Mouse (Mus musculus) mouse trophoblast stem cell (cell line): ENCODE measurements around the gene Nap1l1.
"Not testable (repeated sequence)": the region's sequence is repeated elsewhere in the genome, so short reads cannot be mapped to it uniquely, and the experiment has no call there.

Experiments
- in situ Hi-C, 2 experiments: fragments of 300-500 bp; cut with MseI, MboI; formaldehyde crosslinking; loops; 2 replicates in 1 of 2; 3 replicates in 1 of 2; pipeline ENCODE4 v1.15.1; 2025

Nap1l1 gene

GRCm38 (mm10) chr10:111472686-111473510 lies at the start of gene Nap1l1:
Nap1l1 (plus strand) TSS chr10:111473223.
- in situ Hi-C loops: loop anchor here in 1 of 2 experiments (10.0 kb wide), 1 partner anchor 248 kb away; no protein-coding TSS in a partner anchor

GRCm38 (mm10) chr10:111426491-111426890 lies 46.5 kb upstream of the Nap1l1 start:
- in situ Hi-C loops: no loop called here

GRCm38 (mm10) chr10:111433502-111433901 lies 39.5 kb upstream of the Nap1l1 start:
- in situ Hi-C loops: no loop called here

GRCm38 (mm10) chr10:111441034-111441440 lies 32.0 kb upstream of the Nap1l1 start:
- in situ Hi-C loops: no loop called here

- in situ Hi-C loops: no loop called here
Observed at GRCm38 (mm10) chr10:111444199-111444598, 28.8 kb upstream of the Nap1l1 start.

- in situ Hi-C loops: no loop called here
Observed at GRCm38 (mm10) chr10:111445939-111446671, 26.9 kb upstream of the Nap1l1 start.

GRCm38 (mm10) chr10:111446672-111447008 lies 26.4 kb upstream of the Nap1l1 start:
- in situ Hi-C loops: not testable (repeated sequence)

GRCm38 (mm10) chr10:111449662-111450061 lies 23.4 kb upstream of the Nap1l1 start:
- in situ Hi-C loops: not testable (repeated sequence)

GRCm38 (mm10) chr10:111451683-111452322 lies 21.2 kb upstream of the Nap1l1 start:
- in situ Hi-C loops: no loop called here

- in situ Hi-C loops: no loop called here
Observed at GRCm38 (mm10) chr10:111452426-111452825, 20.6 kb upstream of the Nap1l1 start.

GRCm38 (mm10) chr10:111454698-111455308 lies 18.2 kb upstream of the Nap1l1 start:
- in situ Hi-C loops: no loop called here

- in situ Hi-C loops: no loop called here
Observed at GRCm38 (mm10) chr10:111458088-111458487, 14.9 kb upstream of the Nap1l1 start.

GRCm38 (mm10) chr10:111459040-111459439 lies 14.0 kb upstream of the Nap1l1 start:
- in situ Hi-C loops: no loop called here

- in situ Hi-C loops: no loop called here
Observed at GRCm38 (mm10) chr10:111459874-111460273, 13.1 kb upstream of the Nap1l1 start.

GRCm38 (mm10) chr10:111460381-111460780 lies 12.6 kb upstream of the Nap1l1 start:
- in situ Hi-C loops: no loop called here

- in situ Hi-C loops: no loop called here
Observed at GRCm38 (mm10) chr10:111464833-111465232, 8.2 kb upstream of the Nap1l1 start.

- in situ Hi-C loops: no loop called here
Observed at GRCm38 (mm10) chr10:111465409-111465808, 7.6 kb upstream of the Nap1l1 start.

GRCm38 (mm10) chr10:111471166-111471565 lies 1.9 kb upstream of the Nap1l1 start:
- in situ Hi-C loops: loop anchor here in 1 of 2 experiments (10.0 kb wide), 1 partner anchor 246 kb away; no protein-coding TSS in a partner anchor

GRCm38 (mm10) chr10:111473511-111474371 lies 718 bp downstream of the Nap1l1 start:
- in situ Hi-C loops: loop anchor here in 1 of 2 experiments (10.0 kb wide), 1 partner anchor 249 kb away; no protein-coding TSS in a partner anchor

GRCm38 (mm10) chr10:111476301-111476700 lies 3.3 kb downstream of the Nap1l1 start:
- in situ Hi-C loops: loop anchor here in 1 of 2 experiments (10.0 kb wide), 1 partner anchor 252 kb away; no protein-coding TSS in a partner anchor
